Mouse (Mus musculus) 3T3-L1 (cell line): ENCODE measurements around the gene Barx1.
A peak's percentile ranks its signal among the peaks of the same experiment; 100 is the strongest.

Source experiments
- DNase-seq: peaks from one replicate; pipeline ENCODE4 v3.0.0-alpha.2; 2015; ENCODE audit warnings: low read depth, low spot score

The Barx1 gene

GRCm38 (mm10) chr13:48662431-48663143 lies at the start of gene Barx1:
Gene Barx1 (plus strand): TSS chr13:48662998.
- no peak for DNase-seq

GRCm38 (mm10) chr13:48614525-48614924 lies 48.3 kb upstream of the Barx1 start:
- no peak for DNase-seq

- DNase-seq, result no peak
Observed at GRCm38 (mm10) chr13:48617774-48618173, 45.0 kb upstream of the Barx1 start.

- DNase-seq, result no peak
Observed at GRCm38 (mm10) chr13:48618890-48619289, 43.9 kb upstream of the Barx1 start.

- DNase-seq, result peak; percentile 55
Observed at GRCm38 (mm10) chr13:48624968-48625398, 37.8 kb upstream of the Barx1 start.

- DNase-seq, result peak; percentile 88
Observed at GRCm38 (mm10) chr13:48625433-48626184, 37.2 kb upstream of the Barx1 start, which contains the start of gene Ptpdc1. Gene Ptpdc1 (minus strand): TSS chr13:48625664.

GRCm38 (mm10) chr13:48631691-48632090 lies 31.1 kb upstream of the Barx1 start:
- DNase-seq, result peak; percentile 29

- DNase-seq, result no peak
Observed at GRCm38 (mm10) chr13:48637706-48638105, 25.1 kb upstream of the Barx1 start.

GRCm38 (mm10) chr13:48639570-48639969 lies 23.2 kb upstream of the Barx1 start:
- peak; percentile 78 for DNase-seq

- peak; percentile 52 for DNase-seq
Observed at GRCm38 (mm10) chr13:48643072-48643471, 19.7 kb upstream of the Barx1 start.

- DNase-seq, result no peak
Observed at GRCm38 (mm10) chr13:48643991-48644390, 18.8 kb upstream of the Barx1 start.

- no peak for DNase-seq
Observed at GRCm38 (mm10) chr13:48646696-48647095, 16.1 kb upstream of the Barx1 start.

GRCm38 (mm10) chr13:48650615-48651014 lies 12.2 kb upstream of the Barx1 start:
- peak; percentile 48 for DNase-seq

- no peak for DNase-seq
Observed at GRCm38 (mm10) chr13:48651132-48652065, 11.4 kb upstream of the Barx1 start.

GRCm38 (mm10) chr13:48653788-48654770 lies 8.7 kb upstream of the Barx1 start:
- DNase-seq, result peak; percentile 76

GRCm38 (mm10) chr13:48655637-48656036 lies 7.2 kb upstream of the Barx1 start:
- DNase-seq, result peak; percentile 87

- no peak for DNase-seq
Observed at GRCm38 (mm10) chr13:48657791-48658190, 5.0 kb upstream of the Barx1 start.

GRCm38 (mm10) chr13:48658588-48659253 lies 4.1 kb upstream of the Barx1 start:
- DNase-seq, result no peak

GRCm38 (mm10) chr13:48659254-48660220 lies 3.3 kb upstream of the Barx1 start:
- no peak for DNase-seq
